Mouse (Mus musculus) lung, embryonic 14.5 days (tissue): ENCODE measurements around the gene Sp140. TPM values are rescaled to one million over a fixed set of nuclear protein-coding genes. Genes with fewer than 3 reads are reported as not detected.
"Not testable (repeated sequence)": the region's sequence is repeated elsewhere in the genome, so short reads cannot be mapped to it uniquely, and the experiment has no call there.

Source experiments
- ATAC-seq: fragments of 200-750 bp; cut with Nextera tagmentation; 2 replicates; pipeline ENCODE4 v1.8.0; 2017; ENCODE audit warnings: mild to moderate bottlenecking, moderate TSS enrichment, moderate library complexity; ENCODE audit not compliant: insufficient read depth
- DNase-seq: peaks from one replicate; pipeline ENCODE4 v3.0.0-alpha.2; 2015
- H3K27ac ChIP-seq: fragments of 300-500 bp; sonication (generic); 2 replicates; pipeline ENCODE4 v1.5.1; 2014; ENCODE audit warnings: low read depth, mild to moderate bottlenecking, moderate library complexity
- H3K27me3 ChIP-seq: fragments of 300-500 bp; sonication (generic); 2 replicates; pipeline ENCODE4 v1.6.1; 2014; ENCODE audit warnings: low read length, control low read depth; ENCODE audit not compliant: insufficient read depth
- H3K36me3 ChIP-seq: fragments of 300-500 bp; sonication (generic); 2 replicates; pipeline ENCODE4 v1.6.1; 2014; ENCODE audit warnings: control low read depth; ENCODE audit not compliant: insufficient read depth
- H3K4me1 ChIP-seq: fragments of 300-500 bp; sonication (generic); 2 replicates; pipeline ENCODE4 v1.6.1; 2014; ENCODE audit warnings: antibody characterized with exemption, control low read depth; ENCODE audit not compliant: insufficient read depth
- H3K4me2 ChIP-seq: fragments of 300-500 bp; sonication (generic); 2 replicates; pipeline ENCODE4 v1.6.1; 2014; ENCODE audit warnings: mild to moderate bottlenecking
- H3K4me3 ChIP-seq: fragments of 300-500 bp; sonication (generic); 2 replicates; pipeline ENCODE4 v1.5.1; 2014; ENCODE audit warnings: low read depth, low read length
- H3K9ac ChIP-seq: fragments of 300-500 bp; sonication (generic); 2 replicates; pipeline ENCODE4 v1.6.1; 2014
- H3K9me3 ChIP-seq: fragments of 300-500 bp; sonication (generic); 2 replicates; pipeline ENCODE4 v1.6.1; 2016; ENCODE audit warnings: low read depth, low read length, control low read depth
- CTCF ChIP-seq: IDR thresholded peaks from 2 replicates; pipeline ENCODE4 v1.5.1; 2016; ENCODE audit warnings: antibody characterized with exemption, low read depth
- WGBS: fragments of 180-500 bp; shearing (Covaris S2); extraction: QIAGEN DNeasy Blood & Tissue Kit; methylation state at CpG from one replicate; pipeline ENCODE4 v1.1.7; 2014; 5-methylcytosine and 5-hydroxymethylcytosine counted together
- polyA plus RNA-seq: library from polyadenylated mRNA; unstranded; fragments of >200 nt; fragmentation: Nextera tagmentation; extraction: Ambion mirVana; gene quantifications from 2 replicates; pipeline ENCODE4 v1.2.1, GENCODE M21; 2014

The Sp140 gene
- polyA plus RNA-seq, 1 experiment from 2014 or later: 0.70 TPM

DNA sequence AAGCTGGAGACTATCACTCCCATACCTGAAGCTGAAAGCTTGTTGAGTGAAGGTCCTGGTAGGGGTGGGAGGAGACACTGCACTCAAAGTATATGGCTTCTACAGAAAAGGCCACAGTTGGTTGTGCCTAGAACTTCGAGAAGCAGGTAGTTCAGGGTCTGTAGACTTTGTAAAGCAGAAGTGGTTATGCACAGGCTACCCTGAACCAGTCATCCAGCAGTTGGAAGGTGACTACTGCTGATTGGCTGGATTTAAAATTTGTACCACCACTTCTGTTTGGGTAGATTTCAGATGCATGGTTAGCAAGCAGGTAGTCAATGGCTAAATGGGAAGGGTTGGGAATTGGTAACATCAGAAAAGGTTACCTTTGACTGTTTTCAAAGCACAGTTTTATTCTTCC lies 18.5 kb downstream of the Sp140 start:
- not testable (repeated sequence) for H3K4me1 ChIP-seq, H3K9ac ChIP-seq, DNase-seq, H3K4me3 ChIP-seq, H3K4me2 ChIP-seq, H3K36me3 ChIP-seq, H3K9me3 ChIP-seq, H3K27me3 ChIP-seq, H3K27ac ChIP-seq, ATAC-seq
- 41% methylated on average over 1 of the region's 1 CpGs for WGBS

DNA sequence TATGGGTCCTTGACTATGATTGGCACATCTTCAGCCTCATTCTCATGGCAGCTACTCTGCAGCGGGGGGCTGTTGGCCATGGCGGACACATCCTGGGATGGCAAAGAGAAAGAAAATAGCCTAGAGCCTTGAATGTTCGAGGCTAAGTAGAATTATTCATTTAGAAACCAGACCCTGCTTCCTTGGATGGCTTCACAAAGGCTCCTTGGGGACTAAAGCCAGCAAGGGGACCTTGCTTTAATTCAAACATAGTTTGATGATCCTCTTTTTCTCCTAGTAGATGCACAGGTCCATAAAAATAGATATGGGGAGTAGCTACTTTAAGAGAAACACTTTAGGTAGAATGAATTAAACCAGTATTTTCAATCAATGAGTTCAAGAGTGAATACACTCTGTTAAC lies 36.8 kb downstream of the Sp140 start:
- ATAC-seq, H3K9ac ChIP-seq, H3K4me2 ChIP-seq, H3K9me3 ChIP-seq, H3K4me3 ChIP-seq, H3K27ac ChIP-seq, H3K4me1 ChIP-seq, DNase-seq, H3K36me3 ChIP-seq, H3K27me3 ChIP-seq: not testable (repeated sequence)
- 68% methylated on average over 3 of the region's 3 CpGs for WGBS

DNA sequence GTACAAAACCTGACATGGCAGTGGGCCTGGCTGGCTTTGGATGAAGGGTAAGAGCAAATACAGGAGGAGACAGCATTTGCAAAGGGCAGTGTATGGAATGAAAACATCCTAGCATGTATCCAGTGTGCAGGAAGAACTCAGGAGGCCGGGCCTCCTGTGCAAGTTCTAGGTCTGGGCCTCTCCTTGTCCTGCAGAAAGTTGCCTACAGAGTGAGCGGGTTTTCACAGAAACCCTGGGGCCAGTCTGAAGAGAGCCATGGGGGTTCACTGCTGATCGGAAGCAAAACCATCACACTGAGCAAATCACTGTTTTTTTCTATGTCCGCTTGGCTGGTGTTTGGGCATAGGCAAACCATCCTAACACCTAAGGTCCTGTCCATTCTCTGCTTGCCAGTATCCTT lies 38.0 kb downstream of the Sp140 start:
- 74% methylated on average over 4 of the region's 4 CpGs for WGBS
- H3K4me1 ChIP-seq, H3K9ac ChIP-seq, H3K27ac ChIP-seq, H3K9me3 ChIP-seq, H3K27me3 ChIP-seq, H3K4me2 ChIP-seq, ATAC-seq, H3K4me3 ChIP-seq, H3K36me3 ChIP-seq, DNase-seq: not testable (repeated sequence)

DNA sequence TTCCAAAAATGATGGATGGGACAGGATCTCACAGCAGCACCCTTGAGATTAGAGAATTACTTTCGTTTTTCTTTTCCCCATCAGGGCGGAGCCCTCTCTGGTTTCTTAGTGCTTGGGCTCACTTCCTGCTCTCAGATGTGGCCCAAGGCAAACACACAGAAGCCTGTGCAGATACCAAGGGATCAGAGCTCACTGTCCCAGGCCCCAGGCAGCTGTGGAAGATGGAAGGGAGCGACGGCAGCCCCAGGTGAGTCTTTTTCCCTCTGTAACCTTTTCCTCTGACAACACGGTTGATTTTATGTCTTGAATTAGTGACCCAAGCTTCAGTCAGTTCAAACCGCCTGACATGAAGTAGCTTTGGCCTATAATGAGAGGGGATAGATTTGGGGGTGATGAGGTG lies 49.7 kb downstream of the Sp140 start, which contains the start of gene Sp100:
Sp100 (plus strand) TSS at position 108 of the 400 bp plus-strand sequence.
- not testable (repeated sequence) for H3K36me3 ChIP-seq, H3K4me1 ChIP-seq, H3K9ac ChIP-seq, DNase-seq, H3K4me3 ChIP-seq, H3K27me3 ChIP-seq, H3K4me2 ChIP-seq, H3K9me3 ChIP-seq, H3K27ac ChIP-seq, ATAC-seq
- 40% methylated on average over 6 of the region's 6 CpGs for WGBS

DNA sequence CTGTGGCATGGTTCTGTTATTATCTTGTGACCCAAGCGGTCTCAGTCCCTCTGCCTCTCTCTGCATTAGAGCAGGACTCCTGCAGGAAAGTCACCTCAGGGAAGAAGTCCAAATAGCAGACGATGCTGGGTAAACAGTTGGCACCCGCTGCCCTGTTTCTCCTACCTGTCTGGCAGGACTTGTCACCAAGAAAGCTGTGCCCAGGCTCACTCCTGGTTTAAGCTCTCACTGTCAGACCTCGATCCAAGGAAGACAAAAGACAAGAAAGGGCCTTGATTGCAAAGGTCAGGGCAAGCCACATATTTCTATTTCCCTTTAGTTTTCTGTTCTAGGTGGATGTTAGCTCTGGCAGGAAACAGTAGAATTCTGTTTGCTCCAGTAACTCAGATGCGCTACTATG lies 50.3 kb downstream of the Sp140 start:
- WGBS: 75% methylated on average over 3 of the region's 5 CpGs
- H3K4me2 ChIP-seq, H3K9ac ChIP-seq, H3K4me1 ChIP-seq, ATAC-seq, H3K27ac ChIP-seq, H3K9me3 ChIP-seq, H3K36me3 ChIP-seq, H3K4me3 ChIP-seq, DNase-seq, H3K27me3 ChIP-seq: not testable (repeated sequence)

DNA sequence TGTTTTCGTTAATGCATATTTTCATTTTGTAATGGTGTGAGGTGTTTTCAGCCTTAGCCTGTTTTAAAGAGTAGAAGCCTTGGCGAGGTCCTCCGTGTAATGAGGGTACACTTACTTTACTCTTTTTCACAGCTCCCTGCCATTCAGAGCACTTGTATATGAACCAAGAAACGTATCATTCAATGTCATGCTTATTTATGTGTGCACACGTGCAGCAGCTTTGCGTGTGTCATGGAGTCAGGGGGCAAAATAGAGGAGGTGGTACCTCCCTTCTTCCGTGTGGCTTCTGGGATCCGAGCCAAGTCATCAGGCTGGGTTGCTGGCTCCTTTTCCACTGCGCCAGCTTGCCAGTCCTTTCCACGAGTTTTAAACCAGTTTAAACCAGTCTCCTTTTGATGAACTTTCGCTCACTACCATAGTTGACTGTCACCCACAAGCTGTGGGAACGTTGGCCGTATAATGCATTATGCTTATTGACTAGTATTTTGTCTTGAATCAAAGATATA lies 51.6 kb downstream of the Sp140 start:
- not testable (repeated sequence) for H3K4me2 ChIP-seq, H3K36me3 ChIP-seq, H3K9ac ChIP-seq, H3K4me1 ChIP-seq, H3K27ac ChIP-seq, H3K9me3 ChIP-seq, H3K27me3 ChIP-seq, H3K4me3 ChIP-seq, DNase-seq, ATAC-seq
- WGBS: 75% methylated on average over 13 of the region's 13 CpGs

DNA sequence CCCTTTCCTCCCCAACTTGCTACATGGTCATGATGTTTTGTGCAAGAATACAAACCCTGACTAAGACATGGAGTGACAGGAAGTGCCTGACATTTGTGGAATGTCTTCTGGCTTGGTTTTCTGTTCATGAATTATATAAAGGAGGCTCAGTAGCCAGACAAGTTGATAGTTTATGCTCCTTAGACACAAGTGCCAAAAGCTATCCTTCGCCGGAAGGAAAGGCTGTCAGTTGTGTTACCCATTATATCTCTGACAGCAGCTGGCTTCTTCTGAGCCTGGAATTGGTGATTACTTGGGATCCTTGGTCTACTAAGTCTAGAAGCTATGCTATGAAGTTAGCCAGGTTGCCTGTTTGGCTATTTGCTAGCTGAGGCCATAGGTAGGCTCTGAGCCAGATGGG lies 57.0 kb downstream of the Sp140 start:
- not testable (repeated sequence) for H3K4me2 ChIP-seq, H3K9ac ChIP-seq, DNase-seq, H3K27me3 ChIP-seq, H3K4me3 ChIP-seq, H3K27ac ChIP-seq, H3K9me3 ChIP-seq, H3K36me3 ChIP-seq, H3K4me1 ChIP-seq, ATAC-seq
- 86% methylated on average over 2 of the region's 2 CpGs for WGBS

DNA sequence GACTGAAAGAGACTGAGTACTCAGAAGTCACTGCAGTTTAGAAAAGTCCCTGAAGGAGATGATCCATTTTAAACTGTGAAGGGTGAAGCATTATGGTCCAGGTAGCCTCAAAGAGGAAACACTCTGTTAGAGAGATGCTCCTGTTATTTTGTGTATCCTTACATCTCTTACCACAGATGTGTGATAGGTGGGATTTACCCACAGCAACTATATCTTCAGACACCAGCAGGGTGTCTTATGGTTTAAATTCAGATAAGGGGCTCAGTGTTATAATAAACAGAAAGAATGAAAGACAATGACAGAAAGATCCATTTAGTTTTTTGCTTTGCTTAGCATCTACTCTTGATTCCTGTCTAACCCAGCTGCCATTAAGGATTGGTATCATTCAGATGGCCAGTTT lies 64.1 kb downstream of the Sp140 start:
- Histone ChIP-seq H3K27me3 (no peaks in the 10 kb centered on the region), H3K4me2 (no peak overlapping the region), H3K36me3 (no peaks in the 10 kb centered on the region), H3K9ac (no peak overlapping the region), H3K4me1 (no peaks in the 10 kb centered on the region), H3K9me3 (no peaks in the 10 kb centered on the region), H3K27ac (no peak overlapping the region), H3K4me3 (no peak overlapping the region)
- DNase-seq: no peak
- no peak for ATAC-seq
- no peak for TF ChIP-seq CTCF
